Mouse (Mus musculus) gastrocnemius, postnatal 36 days (tissue): ENCODE results near the gene Lce1c. TPM values are rescaled to one million over a fixed set of nuclear protein-coding genes. Genes with fewer than 3 reads are reported as not detected.
"Not testable (repeated sequence)": the region's sequence is repeated elsewhere in the genome, so short reads cannot be mapped to it uniquely, and the experiment has no call there.

Experiments
- DNase-seq, 2 experiments: peaks; one replicate each; pipeline ENCODE4 v3.0.0; 2022
- intact Hi-C: fragments of 180-260 bp; cut with DNase I; formaldehyde crosslinking; loops from one replicate; pipeline ENCODE4 v1.15.1; 2025
- long read RNA-seq, 2 experiments: library from polyadenylated mRNA; stranded (forward); transcript quantifications; one replicate each; pipeline ENCODE4 v2.0.0; 2021
- total RNA-seq, 2 experiments: library from RNA; stranded (reverse); gene quantifications; 2 replicates each; pipeline ENCODE4 v1.2.3; 2021

Gene Lce1c
- not detected for total RNA-seq
- long read RNA-seq, experiment 1 = 0 reads
- long read RNA-seq, experiment 2 = 0 reads

- intact Hi-C loops = no loop called here
- DNase-seq = no peak
Measured at GRCm38 (mm10) chr3:92678947-92679346, at the start of gene Lce1c. Gene Lce1c, plus strand, starts transcription at chr3:92679247.

DNA sequence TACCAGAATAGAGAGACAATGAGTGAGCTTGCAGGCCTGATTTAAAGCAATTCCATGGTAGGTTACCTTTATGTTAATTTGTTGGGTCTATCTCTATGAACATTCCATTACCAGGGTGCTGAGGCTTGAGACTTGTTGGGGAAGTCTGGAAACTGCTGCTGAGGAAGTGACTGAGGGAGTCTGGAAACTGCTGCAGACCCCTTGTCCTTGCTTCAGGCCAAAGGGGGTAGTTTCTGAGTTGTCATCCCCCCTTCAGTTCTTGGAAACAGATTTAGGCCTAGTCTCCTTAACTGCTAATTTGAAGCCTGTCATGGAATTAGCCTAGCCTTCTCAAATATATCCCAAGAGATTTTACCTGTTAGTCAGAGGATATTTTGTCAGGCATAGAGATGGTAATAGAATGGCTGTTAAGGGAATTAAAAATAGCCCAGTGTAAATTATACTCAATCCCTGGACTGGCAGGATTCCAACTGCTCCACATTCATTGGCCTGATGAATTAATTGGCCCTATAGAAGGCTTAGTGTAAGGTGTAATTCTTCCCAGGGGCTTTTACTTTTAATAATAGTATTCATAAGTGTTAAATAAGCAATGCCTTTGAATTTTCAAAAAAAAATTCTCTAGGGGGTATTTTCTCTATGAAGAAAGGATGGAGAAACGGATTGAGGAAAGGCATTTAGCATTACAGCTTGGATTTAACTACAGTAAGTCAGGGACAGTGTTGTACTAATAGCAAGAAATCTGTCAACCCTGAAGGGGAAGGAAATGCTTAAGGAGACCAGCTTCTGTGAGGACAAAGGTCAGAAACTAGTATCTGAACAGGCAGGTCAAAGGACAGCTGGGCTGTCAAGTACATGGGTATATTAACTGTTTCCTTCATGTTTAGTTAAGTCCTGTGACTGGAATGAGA, 41.0 kb upstream of the Lce1c start:
- DNase-seq = no peak
- intact Hi-C loops = no loop called here

- intact Hi-C loops = no loop called here
Measured at GRCm38 (mm10) chr3:92638653-92638991, 40.4 kb upstream of the Lce1c start.

DNA sequence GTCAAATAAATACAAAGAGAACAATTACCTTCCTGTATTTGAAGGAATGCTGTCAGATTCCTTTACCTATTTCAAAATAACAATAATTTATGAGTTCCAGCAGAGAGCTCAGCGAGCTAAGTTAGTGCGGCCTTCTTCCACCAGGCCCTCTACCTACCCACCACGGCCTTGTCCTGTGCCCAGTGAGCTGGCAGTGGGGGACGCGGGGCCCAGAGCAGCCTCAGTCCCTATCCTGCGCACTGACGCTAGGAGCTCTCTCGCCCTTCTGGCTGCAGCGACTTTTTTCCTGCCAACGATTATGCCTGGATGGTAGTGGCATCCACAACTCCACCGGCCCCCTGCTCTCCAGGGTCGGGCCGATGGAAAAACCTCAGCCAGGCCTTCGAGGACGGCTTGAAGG, 39.2 kb upstream of the Lce1c start:
- intact Hi-C loops = no loop called here
- DNase-seq = no peak

More at GRCm38 (mm10) chr3:92638653-92638991, 40.4 kb upstream of the Lce1c start:
- no peak for DNase-seq

DNA sequence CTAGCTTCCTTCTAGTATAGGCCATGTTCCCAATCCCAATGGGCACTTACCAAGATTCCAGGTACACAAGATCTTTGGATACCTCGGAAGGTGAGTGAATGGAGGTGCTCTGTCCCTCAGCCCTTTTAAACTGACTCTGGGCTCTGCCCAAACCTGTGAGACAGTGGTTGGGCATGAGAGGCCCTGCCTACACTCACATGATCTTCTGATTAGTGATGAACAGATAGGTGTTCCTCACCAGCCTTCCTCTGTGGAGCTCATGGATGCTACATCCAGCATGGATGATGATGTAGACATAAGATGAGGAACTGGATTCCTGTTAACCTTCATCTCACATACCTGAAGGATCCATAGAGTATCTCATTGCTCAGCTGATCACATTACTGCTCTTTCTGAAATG, 30.8 kb upstream of the Lce1c start, which contains the start of gene Lce1a1:
Gene Lce1a1, minus strand, starts transcription at position 101 of the 400 bp plus-strand sequence.
- intact Hi-C loops = no loop called here
- no peak for DNase-seq

- DNase-seq = no peak
- intact Hi-C loops = no loop called here
Measured at GRCm38 (mm10) chr3:92656826-92657225, 22.2 kb upstream of the Lce1c start, which contains the start of gene Lce1b. Gene Lce1b, minus strand, starts transcription at chr3:92656926.

DNA sequence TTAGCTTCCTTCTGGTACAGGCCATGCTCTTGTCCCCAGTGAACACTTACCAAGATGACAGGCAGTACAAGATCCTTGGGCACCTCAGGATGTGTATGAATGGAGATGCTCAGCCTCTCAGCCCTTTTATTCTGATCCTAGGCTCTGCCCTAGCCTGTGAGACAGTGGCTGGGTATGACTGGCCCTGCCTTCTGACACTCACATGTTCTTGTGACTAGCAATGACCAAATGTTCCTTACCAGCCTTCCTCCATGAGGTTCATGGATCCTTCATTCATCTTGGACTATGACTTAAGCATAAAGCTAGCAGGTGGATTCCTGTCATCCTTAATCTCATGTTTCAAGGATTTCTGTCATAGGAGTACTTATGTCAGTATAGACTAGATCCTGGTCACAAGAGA, 8.8 kb upstream of the Lce1c start, which contains the start of gene Lce1a2:
Gene Lce1a2, minus strand, starts transcription at position 101 of the 400 bp plus-strand sequence.
- DNase-seq = no peak
- intact Hi-C loops = no loop called here

- no peak for DNase-seq
- intact Hi-C loops = no loop called here
Measured at GRCm38 (mm10) chr3:92687110-92687509, 8.1 kb downstream of the Lce1c start, which contains the start of gene Lce1d. Gene Lce1d, minus strand, starts transcription at chr3:92687210.

DNA sequence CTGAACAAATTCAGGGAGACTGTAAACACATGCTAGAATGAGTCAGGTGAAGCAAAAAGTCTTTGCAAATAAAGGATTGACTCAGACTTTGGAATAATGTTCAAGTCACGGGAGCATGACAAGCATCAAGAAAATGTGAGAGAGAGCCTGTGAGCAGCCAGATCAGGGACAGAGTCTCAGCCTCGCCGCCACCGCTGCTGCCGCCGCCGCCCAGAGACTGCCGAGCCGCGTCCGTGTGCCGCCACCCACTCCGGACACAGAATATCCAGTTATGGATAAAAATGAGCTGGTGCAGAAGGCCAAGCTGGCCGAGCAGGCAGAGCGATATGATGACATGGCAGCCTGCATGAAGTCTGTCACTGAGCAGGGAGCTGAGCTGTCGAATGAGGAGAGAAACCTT, 10.1 kb downstream of the Lce1c start:
- DNase-seq, intact Hi-C loops: not testable (repeated sequence)

DNA sequence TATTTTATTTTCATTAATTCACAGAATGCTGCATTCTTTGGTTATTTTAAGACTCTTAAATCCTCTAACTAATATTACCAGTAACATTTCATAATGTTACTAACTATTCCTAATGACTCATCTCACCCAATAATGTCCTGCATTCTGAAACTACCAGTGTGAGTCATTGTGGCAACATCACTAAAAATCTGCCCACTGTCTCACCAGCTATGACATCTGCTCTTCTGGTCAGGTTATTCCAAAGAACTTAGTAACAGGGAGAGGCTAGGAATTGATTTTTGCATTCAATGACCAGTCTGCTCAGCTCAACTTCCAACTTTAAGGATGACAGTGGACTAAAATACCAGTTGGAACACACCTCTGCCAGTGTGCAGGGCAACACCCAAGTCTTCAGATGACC, 12.6 kb downstream of the Lce1c start:
- DNase-seq = no peak
- intact Hi-C loops = no loop called here

- no peak for DNase-seq
- intact Hi-C loops = no loop called here
Measured at GRCm38 (mm10) chr3:92694613-92695012, 15.6 kb downstream of the Lce1c start.

DNA sequence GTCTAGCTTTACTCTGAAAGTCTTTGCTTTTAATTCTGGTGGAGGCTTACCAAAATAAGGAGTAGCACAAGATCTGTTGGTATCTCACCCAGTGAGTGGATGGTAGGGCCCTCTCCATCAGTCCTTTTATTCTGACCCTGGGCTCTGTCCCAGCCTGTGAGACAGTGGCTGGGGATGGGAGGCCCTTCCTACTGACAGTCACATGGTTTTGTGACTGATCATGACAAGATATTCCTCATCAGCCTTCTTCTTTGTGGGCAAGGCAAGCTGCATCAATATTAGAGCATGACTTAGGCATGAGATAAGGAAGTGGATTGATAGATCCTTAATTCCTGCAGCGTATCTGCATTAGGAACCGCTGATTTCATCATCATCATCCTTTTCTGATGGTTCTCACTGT, 29.9 kb downstream of the Lce1c start, which contains the start of gene Lce1e:
Gene Lce1e, minus strand, starts transcription at position 101 of the 400 bp plus-strand sequence.
- intact Hi-C loops = no loop called here
- no peak for DNase-seq

GRCm38 (mm10) chr3:92715122-92715521, 36.1 kb downstream of the Lce1c start:
- no peak for DNase-seq
- intact Hi-C loops = no loop called here

GRCm38 (mm10) chr3:92720250-92720649, 41.2 kb downstream of the Lce1c start, which contains the start of gene Lce1f:
Gene Lce1f, minus strand, starts transcription at chr3:92720350.
- intact Hi-C loops = no loop called here
- no peak for DNase-seq

DNA sequence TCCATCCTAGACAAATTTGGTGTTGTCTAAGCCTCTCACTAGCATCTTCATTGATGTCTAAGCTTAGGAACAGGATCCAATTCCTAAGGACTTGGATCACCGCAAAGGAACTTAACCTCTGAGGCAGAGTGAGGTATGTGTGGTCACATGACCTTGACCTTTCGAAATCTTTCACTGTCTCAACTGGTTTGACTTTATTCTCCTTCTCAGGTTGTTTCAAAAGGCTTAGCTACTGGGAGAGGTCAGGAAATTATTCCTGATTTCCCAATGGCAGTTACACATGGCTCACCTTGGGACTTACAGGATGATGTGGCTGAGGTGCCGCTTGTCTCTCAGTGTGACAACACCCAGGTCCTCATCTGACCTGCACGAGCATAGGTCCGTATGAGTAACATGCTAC, 43.6 kb downstream of the Lce1c start:
- no peak for DNase-seq
- intact Hi-C loops = no loop called here

Other genes with a start within 250 kb of the Lce1c start
- gene Gm9774, start 249.8 kb upstream of the Lce1c start, total RNA-seq = 1 to 10 TPM; 2.2 to 2.9 TPM
- gene Sprr2k, start 246.7 kb upstream of the Lce1c start, total RNA-seq = not detected
- not detected for gene Sprr1b, start 240.5 kb upstream of the Lce1c start, total RNA-seq
- not detected for gene Sprr3, start 220.5 kb upstream of the Lce1c start, total RNA-seq
- gene Sprr1a, start 193.4 kb upstream of the Lce1c start, total RNA-seq = not detected
- not detected for gene Sprr4, start 178.8 kb upstream of the Lce1c start, total RNA-seq
- not detected for gene 2310046K23Rik, start 144.7 kb upstream of the Lce1c start, total RNA-seq
- not detected for gene Ivl, start 105.5 kb upstream of the Lce1c start, total RNA-seq
- not detected for gene Smcp, start 90.2 kb upstream of the Lce1c start, total RNA-seq
- not detected for gene 2210017I01Rik, start 71.8 kb upstream of the Lce1c start, total RNA-seq
- gene Lce6a, start 57.6 kb upstream of the Lce1c start, total RNA-seq = not detected
- not detected for gene Lce1a1, start 30.9 kb upstream of the Lce1c start, total RNA-seq
- not detected for gene Lce1b, start 22.3 kb upstream of the Lce1c start, total RNA-seq
- gene Lce1a2, start 8.9 kb upstream of the Lce1c start, total RNA-seq = not detected
- not detected for gene Lce1d, start 8.0 kb downstream of the Lce1c start, total RNA-seq
- gene Lce1e, start 29.8 kb downstream of the Lce1c start, total RNA-seq = not detected
- not detected for gene Lce1f, start 41.1 kb downstream of the Lce1c start, total RNA-seq
- not detected for gene Gm38119, start 59.8 kb downstream of the Lce1c start, total RNA-seq
- not detected for gene Lce1g, start 73.1 kb downstream of the Lce1c start, total RNA-seq
- not detected for gene Lce1h, start 85.8 kb downstream of the Lce1c start, total RNA-seq
- not detected for gene Lce1i, start 99.7 kb downstream of the Lce1c start, total RNA-seq
- not detected for gene Lce1j, start 111.3 kb downstream of the Lce1c start, total RNA-seq
- gene Lce1k, start 128.6 kb downstream of the Lce1c start, total RNA-seq = not detected
- not detected for gene Kprp, start 148.0 kb downstream of the Lce1c start, total RNA-seq
- gene Lce1l, start 172.0 kb downstream of the Lce1c start, total RNA-seq = not detected
- not detected for gene 2310050C09Rik, start 191.0 kb downstream of the Lce1c start, total RNA-seq
- gene Lce3a, start 247.0 kb downstream of the Lce1c start, total RNA-seq = not detected